Mouse (Mus musculus) forebrain, embryonic 14.5 days (tissue): ENCODE data around the gene Ppil6. TPM values are rescaled to one million over a fixed set of nuclear protein-coding genes. Genes with fewer than 3 reads are reported as not detected.

Source experiments
- ATAC-seq: fragments of 200-750 bp; cut with Nextera tagmentation; 2 replicates; pipeline ENCODE4 v1.8.0; 2017; ENCODE audit warnings: mild to moderate bottlenecking, moderate library complexity
- DNase-seq: peaks from one replicate; pipeline ENCODE4 v3.0.0-alpha.2; 2015; ENCODE audit warnings: low spot score
- H3K27ac ChIP-seq: fragments of 300-500 bp; sonication (generic); 2 replicates; pipeline ENCODE4 v1.5.1; 2014; ENCODE audit warnings: low read depth, mild to moderate bottlenecking, control low read depth, low read length, moderate library complexity
- H3K27me3 ChIP-seq: fragments of 300-500 bp; sonication (generic); replicated peaks from 2 replicates; pipeline ENCODE4 v1.6.1; 2014; ENCODE audit warnings: low read length, control low read depth, mixed read lengths; ENCODE audit not compliant: control insufficient read depth, insufficient read depth
- H3K36me3 ChIP-seq: fragments of 300-500 bp; sonication (generic); 2 replicates; pipeline ENCODE4 v1.6.1; 2014; ENCODE audit warnings: low read length, control low read depth; ENCODE audit not compliant: control insufficient read depth, insufficient read depth
- H3K4me1 ChIP-seq: fragments of 300-500 bp; sonication (generic); 2 replicates; pipeline ENCODE4 v1.6.1; 2014; ENCODE audit warnings: antibody characterized with exemption, low read length, control low read depth; ENCODE audit not compliant: control insufficient read depth, insufficient read depth
- H3K4me2 ChIP-seq: fragments of 300-500 bp; sonication (generic); 2 replicates; pipeline ENCODE4 v1.6.1; 2014; ENCODE audit warnings: mild to moderate bottlenecking, control low read depth, low read length
- H3K4me3 ChIP-seq: fragments of 300-500 bp; sonication (generic); 2 replicates; pipeline ENCODE4 v1.5.1; 2014; ENCODE audit warnings: low read depth, low read length, control low read depth
- H3K9ac ChIP-seq: fragments of 300-500 bp; sonication (generic); 2 replicates; pipeline ENCODE4 v1.6.1; 2014; ENCODE audit warnings: mild to moderate bottlenecking, low read length, control low read depth, moderate library complexity
- H3K9me3 ChIP-seq: fragments of 300-500 bp; sonication (generic); replicated peaks from 2 replicates; pipeline ENCODE4 v1.6.1; 2016; ENCODE audit warnings: low read length, control low read depth, mixed read lengths; ENCODE audit not compliant: control insufficient read depth
- WGBS: fragments of 180-500 bp; shearing (Covaris S2); extraction: QIAGEN DNeasy Blood & Tissue Kit; methylation state at CpG from one replicate; pipeline ENCODE4 v1.1.7; 2014; 5-methylcytosine and 5-hydroxymethylcytosine counted together
- polyA plus RNA-seq: library from polyadenylated mRNA; unstranded; fragments of >200 nt; fragmentation: Nextera tagmentation; extraction: Ambion mirVana; gene quantifications from 2 replicates; pipeline ENCODE4 v1.2.1, GENCODE M21; 2014

Ppil6 gene
- polyA plus RNA-seq, 1 experiment from 2014 or later = 2.0 TPM

GRCm38 (mm10) chr10:41514301-41514700, 24.1 kb downstream of the Ppil6 start:
- Histone ChIP-seq H3K4me2 (no peak overlapping the region), H3K27me3 (no peaks in the 10 kb centered on the region), H3K27ac (no peak overlapping the region), H3K36me3 (no peaks in the 10 kb centered on the region), H3K9me3 (no peaks in the 10 kb centered on the region), H3K9ac (no peak overlapping the region), H3K4me3 (no peak overlapping the region), H3K4me1 (no peaks in the 10 kb centered on the region)
- ATAC-seq (no peak), DNase-seq (no peak)
- 76% methylated on average over 4 of the region's 4 CpGs for WGBS

- Histone ChIP-seq H3K4me3 (no peak overlapping the region), H3K4me1 (no peaks in the 10 kb centered on the region), H3K9ac (no peak overlapping the region), H3K27ac (no peak overlapping the region), H3K9me3 (no peaks in the 10 kb centered on the region), H3K4me2 (no peak overlapping the region), H3K27me3 (no peaks in the 10 kb centered on the region), H3K36me3 (no peaks in the 10 kb centered on the region)
- DNase-seq (no peak), ATAC-seq (no peak)
Observed at GRCm38 (mm10) chr10:41514921-41515320, 24.7 kb downstream of the Ppil6 start.

DNA sequence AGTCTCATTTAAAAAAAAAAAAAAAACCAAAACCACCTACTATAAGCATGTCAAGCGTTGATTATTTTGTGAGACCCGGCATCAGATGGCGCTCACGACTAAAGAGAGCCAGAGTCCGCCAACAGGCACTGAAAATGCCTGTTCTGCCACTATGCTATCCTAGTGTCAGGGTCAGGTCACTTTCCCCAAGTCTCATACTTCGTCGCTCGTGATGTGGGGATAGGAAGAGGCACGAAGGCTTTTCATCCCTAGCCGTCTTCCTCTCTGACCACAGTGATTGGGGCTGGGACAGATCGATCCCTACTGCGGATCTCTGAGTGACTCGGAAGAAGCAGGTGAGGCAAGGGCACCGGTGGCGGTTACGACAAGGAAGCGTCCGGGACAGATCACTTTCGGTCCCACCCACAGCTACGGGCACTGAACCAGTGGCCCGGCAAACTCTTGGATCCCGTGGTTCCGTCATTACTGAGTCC, 28.3 kb downstream of the Ppil6 start:
- Histone ChIP-seq H3K27me3 (no peaks in the 10 kb centered on the region), H3K36me3 (peaks cover 8% of the 10 kb centered on the region; the same call in 1 of the 2 replicates), H3K4me2 (peak overlapping the region; percentile 83), H3K4me3 (peak overlapping the region; percentile 95), H3K27ac (peak overlapping the region; percentile 97), H3K4me1 (peaks cover 16% of the 10 kb centered on the region), H3K9me3 (no peaks in the 10 kb centered on the region), H3K9ac (peak overlapping the region; percentile 92)
- under 1% methylated on average over 23 of the region's 23 CpGs for WGBS
- DNase-seq (peak; percentile 85), ATAC-seq (peak; percentile 55)

DNA sequence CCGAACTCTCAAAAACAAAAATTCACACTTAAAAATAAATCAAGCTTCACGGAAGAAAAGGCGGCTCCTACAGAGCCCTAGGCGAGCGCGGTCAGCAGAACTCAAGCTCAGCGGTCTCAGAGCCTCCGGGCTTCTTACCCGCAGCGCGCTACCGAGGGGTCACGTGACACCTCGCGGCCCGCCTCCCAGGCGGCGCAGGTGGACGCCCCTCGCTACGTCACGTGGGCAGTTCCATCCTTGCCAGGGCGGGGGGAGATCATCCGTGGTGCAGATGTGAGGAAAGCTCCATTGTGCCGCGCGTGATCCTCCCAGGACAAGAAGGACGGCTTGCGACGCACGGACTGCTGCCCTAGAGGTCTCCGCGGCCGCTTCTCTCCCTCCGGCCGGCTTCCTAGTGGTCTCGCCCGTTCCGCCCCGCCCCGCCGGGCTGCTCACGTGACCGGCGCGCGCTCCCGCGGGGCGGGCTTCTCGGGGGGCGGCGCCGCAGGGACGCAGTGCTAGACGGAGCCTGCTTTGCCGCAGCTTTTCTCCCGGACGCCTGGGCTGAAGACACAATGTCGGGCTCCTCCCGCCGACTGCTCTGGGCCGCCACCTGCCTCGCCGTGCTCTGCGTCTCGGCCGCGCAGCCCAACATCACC, 28.9 kb downstream of the Ppil6 start, which contains the start of gene Cd164:
Gene Cd164 (plus strand): TSS at position 434 of the 638 bp plus-strand sequence.
- WGBS = under 1% methylated on average over 69 of the region's 69 CpGs
- H3K27ac ChIP-seq = peak within 1 kb of the TSS; percentile 97

GRCm38 (mm10) chr10:41519640-41520409, 29.6 kb downstream of the Ppil6 start:
- no peaks in the 10 kb centered on the region for H3K9me3 ChIP-seq
- peak overlapping the region; percentile 83 for H3K4me2 ChIP-seq
- ATAC-seq = peak; percentile 59
- peak overlapping the region; percentile 92 for H3K9ac ChIP-seq
- peaks cover 17% of the 10 kb centered on the region for H3K36me3 ChIP-seq
- under 1% methylated on average over 59 of the region's 65 CpGs for WGBS
- peak overlapping the region; percentile 97 for H3K27ac ChIP-seq
- peak; percentile 51 for DNase-seq
- H3K27me3 ChIP-seq = no peaks in the 10 kb centered on the region
- H3K4me3 ChIP-seq = peak overlapping the region; percentile 95
- peaks cover 18% of the 10 kb centered on the region for H3K4me1 ChIP-seq

More for the DNA sequence above, 28.9 kb downstream of the Ppil6 start, which contains the start of gene Cd164:
- no peaks in the 10 kb centered on the region for H3K9me3 ChIP-seq
- ATAC-seq = peak; percentile 94
- peak; percentile 96 for DNase-seq
- peak within 1 kb of the TSS; percentile 92 for H3K9ac ChIP-seq
- H3K4me1 ChIP-seq = peaks cover 16% of the 10 kb centered on the region
- H3K4me3 ChIP-seq = peak within 1 kb of the TSS; percentile 95
- peak within 1 kb of the TSS; percentile 83 for H3K4me2 ChIP-seq
- peaks cover 14% of the 10 kb centered on the region for H3K36me3 ChIP-seq
- no peaks in the 10 kb centered on the region for H3K27me3 ChIP-seq

GRCm38 (mm10) chr10:41520410-41520673, 30.1 kb downstream of the Ppil6 start:
- Histone ChIP-seq H3K9ac (peak overlapping the region; percentile 92), H3K9me3 (no peaks in the 10 kb centered on the region), H3K27me3 (no peaks in the 10 kb centered on the region), H3K36me3 (peaks cover 20% of the 10 kb centered on the region), H3K4me1 (peaks cover 18% of the 10 kb centered on the region), H3K4me3 (peak overlapping the region; percentile 95), H3K4me2 (peak overlapping the region; percentile 83), H3K27ac (no peak overlapping the region)
- 5% methylated on average over 5 of the region's 5 CpGs for WGBS
- no peak for ATAC-seq
- DNase-seq = no peak

DNA sequence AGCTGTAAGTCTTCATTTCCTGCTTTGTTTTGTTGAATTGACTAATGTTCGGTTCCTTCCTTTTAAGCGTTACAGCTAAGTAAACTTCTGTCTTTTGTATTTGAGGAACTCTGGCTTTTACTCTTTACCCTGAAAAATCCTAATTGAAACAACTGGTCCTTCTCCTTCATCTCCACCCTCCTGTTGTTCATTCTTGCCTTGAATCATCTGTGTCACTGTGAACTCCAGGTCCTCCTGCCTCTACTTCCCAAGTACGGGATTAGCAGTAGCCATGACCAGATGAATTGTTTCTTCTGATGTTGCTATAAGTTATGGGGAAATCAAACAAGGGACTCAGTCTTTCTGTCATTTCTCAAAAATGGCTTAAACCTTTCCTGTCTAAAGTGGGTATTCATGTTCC, 33.1 kb downstream of the Ppil6 start:
- Histone ChIP-seq H3K27ac (no peak overlapping the region), H3K9ac (no peak overlapping the region), H3K36me3 (peaks cover 35% of the 10 kb centered on the region), H3K9me3 (no peaks in the 10 kb centered on the region), H3K27me3 (no peaks in the 10 kb centered on the region), H3K4me1 (peaks cover 18% of the 10 kb centered on the region), H3K4me2 (no peak overlapping the region), H3K4me3 (no peak overlapping the region)
- DNase-seq (no peak), ATAC-seq (no peak)
- 80% methylated on average over 3 of the region's 3 CpGs for whole genome bisulfite sequencing

GRCm38 (mm10) chr10:41525696-41526095, 35.5 kb downstream of the Ppil6 start:
- no peak overlapping the region for H3K9ac ChIP-seq
- H3K36me3 ChIP-seq = peaks cover 55% of the 10 kb centered on the region
- H3K4me1 ChIP-seq = peaks cover 16% of the 10 kb centered on the region
- no peaks in the 10 kb centered on the region for H3K9me3 ChIP-seq
- no peak overlapping the region for H3K4me3 ChIP-seq
- H3K4me2 ChIP-seq = no peak overlapping the region
- DNase-seq (no peak), ATAC-seq (no peak)
- 76% methylated on average over 1 of the region's 1 CpGs for WGBS
- no peak overlapping the region for H3K27ac ChIP-seq
- H3K27me3 ChIP-seq = no peaks in the 10 kb centered on the region

GRCm38 (mm10) chr10:41529972-41530371, 39.7 kb downstream of the Ppil6 start:
- no peak for ATAC-seq
- DNase-seq = no peak

More at GRCm38 (mm10) chr10:41529972-41530371, 39.7 kb downstream of the Ppil6 start:
- no peak overlapping the region for H3K4me3 ChIP-seq
- no peak overlapping the region for H3K4me2 ChIP-seq
- no peaks in the 10 kb centered on the region for H3K27me3 ChIP-seq
- no peaks in the 10 kb centered on the region for H3K4me1 ChIP-seq
- WGBS = 88% methylated on average over 5 of the region's 5 CpGs
- no peak overlapping the region for H3K9ac ChIP-seq
- no peak overlapping the region for H3K27ac ChIP-seq
- H3K36me3 ChIP-seq = peaks cover 67% of the 10 kb centered on the region
- no peaks in the 10 kb centered on the region for H3K9me3 ChIP-seq
